Mouse (Mus musculus): ENCODE results near the gene H3f3a. TPM values are rescaled to one million over a fixed set of nuclear protein-coding genes. Genes with fewer than 3 reads are reported as not detected.

The H3f3a gene
- polyA plus RNA-seq, 1 experiment from 2014 or later: 2,592 TPM

Other genes with a start within 250 kb of the H3f3a start
- 99.9 and 105 TPM in 2 replicates for gene Parp1, start 245.0 kb downstream of the H3f3a start, polyA plus RNA-seq (2015; fragmentation: Nextera tagmentation; extraction: Ambion mirVana)
- gene Lin9, start 172.8 kb downstream of the H3f3a start, polyA plus RNA-seq (2015; fragmentation: Nextera tagmentation; extraction: Ambion mirVana): 14.4 and 15.3 TPM in 2 replicates
- gene Mixl1, start 116.9 kb downstream of the H3f3a start, polyA plus RNA-seq (2015; fragmentation: Nextera tagmentation; extraction: Ambion mirVana): 0.17 and 0.22 TPM in 2 replicates
- 24.0 and 27.9 TPM in 2 replicates for gene Acbd3, start 87.9 kb downstream of the H3f3a start, polyA plus RNA-seq (2015; fragmentation: Nextera tagmentation; extraction: Ambion mirVana)
- gene Sde2, start 37.2 kb upstream of the H3f3a start, polyA plus RNA-seq (2015; fragmentation: Nextera tagmentation; extraction: Ambion mirVana): 37.0 and 39.0 TPM in 2 replicates
- 0.28 TPM in 1 of 2 replicates, not detected in the other for gene Lefty2, start 79.2 kb upstream of the H3f3a start, polyA plus RNA-seq (2015; fragmentation: Nextera tagmentation; extraction: Ambion mirVana)
- gene Pycr2, start 90.3 kb upstream of the H3f3a start, polyA plus RNA-seq (2015; fragmentation: Nextera tagmentation; extraction: Ambion mirVana): 93.9 and 102 TPM in 2 replicates
- 3.8 and 4.0 TPM in 2 replicates for gene Lefty1, start 121.1 kb upstream of the H3f3a start, polyA plus RNA-seq (2015; fragmentation: Nextera tagmentation; extraction: Ambion mirVana)
- 26.9 and 28.2 TPM in 2 replicates for gene Tmem63a, start 128.4 kb upstream of the H3f3a start, polyA plus RNA-seq (2015; fragmentation: Nextera tagmentation; extraction: Ambion mirVana)
- gene Ephx1, start 207.0 kb upstream of the H3f3a start, polyA plus RNA-seq (2015; fragmentation: Nextera tagmentation; extraction: Ambion mirVana): 12.4 and 20.3 TPM in 2 replicates
- gene 9130409I23Rik, start 237.3 kb upstream of the H3f3a start, polyA plus RNA-seq (2015; fragmentation: Nextera tagmentation; extraction: Ambion mirVana): not detected in 2 replicates

All from limb, embryonic 15.5 days (tissue).